Mouse (Mus musculus): ENCODE measurements around the gene Olfr1278.

DNA sequence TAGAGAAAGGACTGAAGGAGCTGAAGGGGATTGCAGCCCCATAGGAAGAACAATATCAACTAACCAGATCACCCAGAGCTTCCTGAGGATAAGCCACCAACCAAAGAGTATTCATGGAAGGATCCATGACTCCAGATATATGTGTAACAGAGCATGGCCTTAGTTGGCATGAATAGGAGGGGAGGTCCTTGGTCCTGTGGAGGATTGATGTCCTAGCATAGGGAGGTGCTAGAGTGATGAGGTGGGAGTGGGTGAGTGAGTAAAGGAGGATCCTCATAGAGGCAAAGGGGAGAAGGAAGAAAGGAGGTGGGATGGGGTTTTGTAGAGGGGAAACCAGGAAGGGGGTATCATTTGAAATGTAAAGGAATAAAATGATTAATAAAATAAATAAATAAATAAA, 8.6 kb downstream of the Olfr1278 start:
- TF ChIP-seq POLR2A (IDR thresholded peaks at IDR 0.05; ENCODE audit: insufficient read depth, low read depth, low read length): no peak
- TF ChIP-seq CTCF (IDR thresholded peaks at IDR 0.05; ENCODE audit: insufficient read depth, low read depth, low read length): no peak

Data from olfactory bulb, adult 2 months (tissue).